Mouse (Mus musculus): ENCODE measurements at regions not wholly inside any gene's neighbourhood (a gene's known extent, or its start where the extent isn't known, plus 50 kb on each side); places are given as distances from the start of the nearest gene placed in this dataset.
A peak's percentile ranks its signal among the peaks of the same experiment; 100 is the strongest.

GRCm38 (mm10) chr14:108334879-108335278 lies 579.1 kb downstream of the Slitrk1 start:
- no peak for ATAC-seq (ENCODE audit: insufficient number of reproducible peaks, low FRiP score, low TSS enrichment)

DNA sequence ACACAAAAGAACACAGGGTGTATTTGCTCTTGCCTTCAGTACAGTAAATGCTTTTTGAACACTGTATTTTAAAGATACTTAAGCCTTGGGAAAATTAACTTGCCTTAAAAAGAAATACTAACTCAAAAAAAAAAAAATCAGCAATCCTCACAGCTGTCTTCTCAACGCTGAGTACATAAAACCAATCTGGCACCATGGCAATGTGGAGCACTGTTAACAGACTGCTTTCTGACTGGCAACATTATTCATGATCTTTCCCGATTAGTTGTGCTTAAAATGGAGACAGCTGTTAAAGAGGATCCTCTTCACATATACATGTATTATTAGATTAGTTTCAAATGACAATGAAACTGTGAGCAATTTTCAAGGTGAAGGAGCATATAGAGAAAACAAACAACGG lies 587.5 kb downstream of the Slitrk1 start:
- no peak for ATAC-seq (ENCODE audit: insufficient number of reproducible peaks, low FRiP score, low TSS enrichment)

DNA sequence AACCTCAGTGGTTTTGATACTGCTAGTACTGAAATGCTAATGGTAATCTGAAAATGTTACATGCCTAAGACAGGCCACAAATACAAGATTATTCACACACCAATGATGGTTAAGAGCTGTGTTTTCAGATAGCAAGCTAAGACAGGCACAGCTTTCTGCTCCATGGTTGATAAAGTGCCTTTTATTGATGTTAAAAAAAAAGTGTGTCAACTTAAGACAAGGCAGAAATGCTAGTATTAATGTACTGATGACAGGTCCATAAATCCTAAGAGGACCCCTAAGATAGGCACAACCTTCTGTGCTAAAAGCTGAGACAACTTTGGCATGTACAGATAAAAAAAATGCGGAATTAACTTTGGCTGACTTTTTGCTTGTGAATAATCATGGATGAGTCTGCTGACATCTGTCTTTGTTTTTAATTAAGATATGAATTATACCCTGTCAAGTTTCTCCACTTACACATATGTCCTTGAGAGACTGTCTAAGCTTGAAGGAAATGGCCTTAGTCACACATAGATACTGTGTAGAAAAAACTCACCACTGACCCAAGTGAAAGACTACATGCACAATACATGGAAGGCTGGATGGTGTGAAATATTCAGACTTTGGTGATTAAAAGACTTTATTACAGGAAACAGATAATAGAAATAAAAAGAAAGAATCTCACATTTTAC lies 590.5 kb downstream of the Slitrk1 start:
- no peak for ATAC-seq (ENCODE audit: insufficient number of reproducible peaks, low FRiP score, low TSS enrichment)

GRCm38 (mm10) chr14:108307627-108308026 lies 606.3 kb downstream of the Slitrk1 start:
- no peak for ATAC-seq (ENCODE audit: insufficient number of reproducible peaks, low FRiP score, low TSS enrichment)

DNA sequence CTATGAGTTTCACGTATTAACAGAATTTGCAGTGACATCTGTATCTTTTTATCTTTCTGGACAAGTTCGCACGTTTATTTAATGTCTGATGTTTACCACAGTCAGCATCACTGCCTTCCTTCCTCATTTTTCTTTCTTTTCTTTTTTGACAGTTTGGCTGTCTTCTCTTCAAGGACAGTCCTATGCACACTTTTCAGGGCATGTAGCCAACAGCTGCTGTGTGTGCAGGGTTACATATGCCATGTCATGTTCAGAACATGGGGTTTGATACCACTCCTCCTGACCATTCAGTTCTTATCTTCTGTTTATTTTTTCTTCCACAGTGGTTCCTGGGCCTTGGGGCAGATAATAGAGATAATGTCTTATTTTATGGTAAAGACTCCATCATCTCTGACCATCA lies 634.3 kb downstream of the Slitrk1 start:
- ATAC-seq (ENCODE audit: insufficient number of reproducible peaks, low FRiP score, low TSS enrichment) = no peak

- no peak for ATAC-seq (ENCODE audit: insufficient number of reproducible peaks, low FRiP score, low TSS enrichment)
These were observed 652.9 kb downstream of the Slitrk1 start for GRCm38 (mm10) chr14:108261083-108261482.

DNA sequence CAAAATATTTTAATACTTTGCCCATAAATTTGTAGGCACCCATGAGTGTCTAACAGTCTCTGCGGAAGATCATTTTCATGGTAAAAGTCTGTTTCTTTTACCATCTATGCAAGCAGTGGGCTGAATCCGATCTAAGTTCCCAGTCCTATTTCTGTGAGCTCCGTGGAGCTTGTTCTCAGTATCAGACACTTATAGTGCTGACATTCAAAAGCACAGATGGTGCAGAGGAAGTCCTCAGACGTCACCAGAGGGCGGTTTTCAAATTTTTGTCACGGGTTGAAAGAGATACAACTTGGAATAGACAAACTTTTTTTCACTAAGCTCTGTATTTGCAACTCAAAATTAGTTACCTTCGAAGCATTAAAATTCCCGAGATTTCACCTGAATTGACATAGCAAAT lies 666.6 kb downstream of the Slitrk1 start:
- no peak for ATAC-seq (ENCODE audit: insufficient number of reproducible peaks, low FRiP score, low TSS enrichment)

GRCm38 (mm10) chr14:108225483-108226124 lies 688.4 kb downstream of the Slitrk1 start:
- ATAC-seq (ENCODE audit: insufficient number of reproducible peaks, low FRiP score, low TSS enrichment) = no peak

DNA sequence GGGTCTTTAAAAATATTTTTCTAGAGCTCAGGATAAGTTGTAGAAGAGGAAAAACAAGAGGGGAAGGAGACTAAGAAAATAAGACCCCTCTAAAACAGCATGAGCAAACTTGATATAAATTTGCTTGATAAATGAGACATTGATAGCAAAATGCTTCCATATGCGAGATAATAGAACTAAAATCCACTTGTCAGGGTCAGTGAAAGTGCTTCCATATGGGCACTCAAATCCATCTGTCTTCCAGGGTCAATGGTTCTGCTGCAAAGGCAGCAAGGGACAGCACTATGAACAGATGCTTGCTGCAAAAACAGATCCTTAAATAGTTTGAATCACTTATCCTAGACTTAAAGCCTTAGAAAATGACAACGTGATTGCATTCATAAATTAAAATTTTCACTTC lies 704.7 kb downstream of the Slitrk1 start:
- no peak for ATAC-seq (ENCODE audit: insufficient number of reproducible peaks, low FRiP score, low TSS enrichment)

GRCm38 (mm10) chr14:108199133-108199532 lies 714.8 kb downstream of the Slitrk1 start:
- no peak for ATAC-seq (ENCODE audit: insufficient number of reproducible peaks, low FRiP score, low TSS enrichment)

DNA sequence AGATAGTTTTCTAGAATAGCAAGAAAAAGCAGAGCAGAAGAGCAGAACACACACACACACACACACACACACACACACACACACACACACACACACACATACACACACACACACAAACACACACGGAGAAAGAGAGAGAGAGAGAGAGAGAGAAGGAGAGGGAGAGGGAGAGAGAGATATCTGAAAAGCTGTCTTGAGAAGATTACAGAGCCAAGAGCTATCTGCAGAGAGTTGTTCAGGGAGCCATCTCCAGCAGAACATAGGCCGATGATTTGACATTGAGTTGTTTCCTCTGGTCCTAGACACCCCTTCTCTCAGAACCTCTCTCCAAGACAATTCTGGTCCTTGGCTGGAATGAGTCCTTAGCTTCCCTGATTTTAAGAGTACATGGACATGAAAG lies 733.0 kb downstream of the Slitrk1 start:
- no peak for ATAC-seq (ENCODE audit: insufficient number of reproducible peaks, low FRiP score, low TSS enrichment)

GRCm38 (mm10) chr14:108175275-108175860 lies 738.6 kb downstream of the Slitrk1 start:
- no peak for ATAC-seq (ENCODE audit: insufficient number of reproducible peaks, low FRiP score, low TSS enrichment)

DNA sequence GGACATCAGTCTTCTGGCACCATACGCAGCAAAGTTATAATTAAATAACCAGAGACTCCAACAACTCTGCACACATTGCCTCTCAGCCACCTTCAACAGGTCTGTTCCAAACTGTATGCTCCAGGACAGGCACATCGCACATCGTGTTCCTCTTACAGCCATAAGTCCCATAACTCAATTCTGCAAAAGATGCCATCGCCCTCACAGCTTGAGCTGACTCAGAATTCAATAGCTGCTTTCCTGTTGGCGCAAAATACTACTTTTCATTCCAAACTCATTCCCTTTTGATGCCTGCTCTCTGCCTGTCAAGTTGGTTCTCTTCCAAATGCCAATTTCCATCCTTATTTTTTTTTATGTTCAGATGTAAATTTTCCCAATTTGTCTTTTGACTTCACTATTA lies 761.0 kb downstream of the Slitrk1 start:
- peak; percentile 81 for ATAC-seq (ENCODE audit: insufficient number of reproducible peaks, low FRiP score, low TSS enrichment)

GRCm38 (mm10) chr14:108123147-108123546 lies 790.8 kb downstream of the Slitrk1 start:
- ATAC-seq (ENCODE audit: insufficient number of reproducible peaks, low FRiP score, low TSS enrichment) = no peak

DNA sequence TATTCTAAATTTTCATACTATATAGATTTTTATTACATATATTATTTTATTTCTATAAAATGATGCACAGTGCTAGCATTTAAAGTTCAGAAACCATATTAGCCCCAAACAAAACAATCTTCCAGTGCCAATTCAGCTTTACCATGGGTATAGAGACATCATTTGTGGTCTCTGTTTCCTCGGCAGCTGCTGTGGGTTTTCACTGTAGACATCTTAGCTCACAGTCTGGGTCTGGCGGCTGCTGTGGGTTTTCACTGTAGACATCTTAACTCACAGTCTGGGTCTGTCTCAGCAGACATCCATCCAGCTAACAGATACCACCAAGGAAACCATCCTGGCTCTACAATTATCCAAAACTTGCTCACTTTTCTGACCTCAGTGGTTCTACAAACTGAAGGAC lies 808.9 kb downstream of the Slitrk1 start:
- ATAC-seq (ENCODE audit: insufficient number of reproducible peaks, low FRiP score, low TSS enrichment) = no peak

GRCm38 (mm10) chr14:108090965-108091364 lies 823.0 kb downstream of the Slitrk1 start:
- ATAC-seq (ENCODE audit: insufficient number of reproducible peaks, low FRiP score, low TSS enrichment) = no peak

DNA sequence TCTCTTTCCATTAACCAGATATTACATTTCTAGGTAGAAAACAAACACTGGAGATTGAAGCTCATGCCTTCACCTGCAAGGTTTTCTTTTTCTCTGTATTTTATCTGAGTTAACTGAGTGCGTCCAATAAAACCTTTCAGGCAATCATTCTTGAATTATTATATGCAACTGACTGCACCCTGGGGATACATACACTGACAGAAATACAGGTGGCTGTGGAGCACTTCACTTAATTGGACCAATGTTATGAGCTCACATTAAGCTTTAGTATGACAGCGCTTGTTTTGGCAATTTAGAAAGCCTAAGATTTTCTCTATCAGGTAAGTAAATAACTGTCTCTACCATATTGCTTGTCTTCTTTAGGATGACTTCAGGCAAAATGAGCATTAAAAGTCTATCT lies 864.0 kb downstream of the Slitrk1 start:
- ATAC-seq (ENCODE audit: insufficient number of reproducible peaks, low FRiP score, low TSS enrichment) = no peak

- no peak for ATAC-seq (ENCODE audit: insufficient number of reproducible peaks, low FRiP score, low TSS enrichment)
These were observed 878.0 kb downstream of the Slitrk1 start for GRCm38 (mm10) chr14:108035959-108036358.

DNA sequence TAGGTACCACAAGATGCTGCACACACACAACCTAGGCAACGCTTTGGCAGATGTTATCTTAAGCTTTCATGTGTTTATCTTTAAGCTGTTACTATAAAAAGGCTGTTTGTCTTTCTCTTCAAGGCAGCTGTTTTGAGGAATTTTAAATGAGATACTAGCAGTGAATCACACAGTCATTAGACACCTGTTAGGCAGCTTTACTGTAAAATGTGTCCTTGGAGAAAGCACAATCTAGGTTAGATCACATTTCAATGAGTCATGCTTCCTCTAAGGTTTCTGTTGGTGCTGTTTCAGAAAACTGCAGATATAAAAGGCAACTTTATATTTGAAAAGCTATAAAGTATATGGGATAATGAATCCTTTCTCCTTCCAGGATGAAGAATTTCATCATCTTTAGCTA lies 879.8 kb downstream of the Slitrk1 start:
- no peak for ATAC-seq (ENCODE audit: insufficient number of reproducible peaks, low FRiP score, low TSS enrichment)

GRCm38 (mm10) chr14:108022551-108022950 lies 891.4 kb downstream of the Slitrk1 start:
- no peak for ATAC-seq (ENCODE audit: insufficient number of reproducible peaks, low FRiP score, low TSS enrichment)

- no peak for ATAC-seq (ENCODE audit: insufficient number of reproducible peaks, low FRiP score, low TSS enrichment)
These were observed 891.9 kb downstream of the Slitrk1 start for GRCm38 (mm10) chr14:108022066-108022465.

- no peak for ATAC-seq (ENCODE audit: insufficient number of reproducible peaks, low FRiP score, low TSS enrichment)
These were observed 892.6 kb downstream of the Slitrk1 start for GRCm38 (mm10) chr14:108021331-108021730.

All from cerebellum, adult (tissue).